Mouse (Mus musculus): Measurements from ENCODE around the gene Bahcc1. TPM values are rescaled to one million over a fixed set of nuclear protein-coding genes. Genes with fewer than 3 reads are reported as not detected.

Bahcc1 gene
- 1.3 and 1.4 TPM in 2 replicates for polyA plus RNA-seq (2015; fragmentation: Nextera tagmentation; extraction: Ambion mirVana)

- peaks cover 96% of the 10 kb centered on the region for H3K27me3 ChIP-seq
Measured at GRCm38 (mm10) chr11:120232230-120233097, at the start of gene Bahcc1. Gene Bahcc1 (plus strand): TSS chr11:120232947.

DNA sequence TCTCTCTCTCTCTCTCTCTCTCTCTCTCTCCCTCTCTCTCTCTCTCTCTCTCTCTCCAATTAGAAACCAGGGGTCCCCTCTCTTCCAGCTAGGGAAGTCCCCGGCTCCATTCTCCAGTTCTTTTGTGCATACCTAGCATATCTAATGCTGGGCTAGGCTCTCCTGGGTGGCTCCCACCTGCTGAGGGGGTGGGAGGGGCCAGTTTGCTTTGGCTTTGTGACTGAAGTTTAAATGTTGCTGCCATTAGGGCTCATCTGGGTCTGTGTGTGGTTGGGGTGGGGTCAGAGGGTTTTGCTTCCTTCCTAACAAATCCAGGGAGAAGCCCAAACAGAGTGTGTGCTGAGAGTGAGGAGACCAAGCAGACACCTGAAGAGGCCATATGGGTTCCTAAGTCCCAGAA is 49.6 kb upstream of the Bahcc1 start:
- no peak for ATAC-seq (ENCODE audit: low read depth)
- Histone ChIP-seq H3K4me2 (no peak overlapping the region), H3K27me3 (peaks cover 61% of the 10 kb centered on the region), H3K9ac (no peak overlapping the region), H3K4me3 (replicated peaks) (no peak overlapping the region), H3K36me3 (0 out of 2 replicates have a peak, but pooled peaks cover 2% of the 10 kb centered on the region), H3K9me3 (replicated peaks) (no peaks in the 10 kb centered on the region), H3K4me1 (replicated peaks) (peaks cover 42% of the 10 kb centered on the region), H3K27ac (no peak overlapping the region)
- DNase-seq: no peak
- 59% methylated on average over 1 of the region's 1 CpGs for WGBS (ENCODE audit: insufficient replicate concordance)

More at GRCm38 (mm10) chr11:120232230-120233097, at the start of gene Bahcc1:
- ATAC-seq (ENCODE audit: low read depth): peak; percentile 95
- whole genome bisulfite sequencing (ENCODE audit: insufficient replicate concordance): 1% methylated on average over 36 of the region's 36 CpGs
- Histone ChIP-seq H3K27ac (peak within 1 kb of the TSS; percentile 83), H3K4me3 (replicated peaks) (peak within 1 kb of the TSS; percentile 75), H3K4me1 (replicated peaks) (peaks cover 87% of the 10 kb centered on the region), H3K36me3 (no peaks in the 10 kb centered on the region), H3K9me3 (replicated peaks) (no peaks in the 10 kb centered on the region), H3K9ac (peak within 1 kb of the TSS; percentile 81), H3K4me2 (peak within 1 kb of the TSS; percentile 95)
- peak; percentile 96 for DNase-seq

GRCm38 (mm10) chr11:120183708-120184107 is 49.0 kb upstream of the Bahcc1 start:
- 57% methylated on average over 11 of the region's 11 CpGs for WGBS (ENCODE audit: insufficient replicate concordance)
- H3K27ac ChIP-seq: no peak overlapping the region
- peaks cover 66% of the 10 kb centered on the region for H3K27me3 ChIP-seq
- ATAC-seq (ENCODE audit: low read depth): no peak
- H3K9ac ChIP-seq: no peak overlapping the region
- peaks cover 46% of the 10 kb centered on the region for H3K4me1 ChIP-seq (replicated peaks)
- no peaks in the 10 kb centered on the region for H3K9me3 ChIP-seq (replicated peaks)
- no peak overlapping the region for H3K4me3 ChIP-seq (replicated peaks)
- H3K36me3 ChIP-seq: 0 out of 2 replicates have a peak, but pooled peaks cover 2% of the 10 kb centered on the region
- DNase-seq: no peak
- H3K4me2 ChIP-seq: no peak overlapping the region

DNA sequence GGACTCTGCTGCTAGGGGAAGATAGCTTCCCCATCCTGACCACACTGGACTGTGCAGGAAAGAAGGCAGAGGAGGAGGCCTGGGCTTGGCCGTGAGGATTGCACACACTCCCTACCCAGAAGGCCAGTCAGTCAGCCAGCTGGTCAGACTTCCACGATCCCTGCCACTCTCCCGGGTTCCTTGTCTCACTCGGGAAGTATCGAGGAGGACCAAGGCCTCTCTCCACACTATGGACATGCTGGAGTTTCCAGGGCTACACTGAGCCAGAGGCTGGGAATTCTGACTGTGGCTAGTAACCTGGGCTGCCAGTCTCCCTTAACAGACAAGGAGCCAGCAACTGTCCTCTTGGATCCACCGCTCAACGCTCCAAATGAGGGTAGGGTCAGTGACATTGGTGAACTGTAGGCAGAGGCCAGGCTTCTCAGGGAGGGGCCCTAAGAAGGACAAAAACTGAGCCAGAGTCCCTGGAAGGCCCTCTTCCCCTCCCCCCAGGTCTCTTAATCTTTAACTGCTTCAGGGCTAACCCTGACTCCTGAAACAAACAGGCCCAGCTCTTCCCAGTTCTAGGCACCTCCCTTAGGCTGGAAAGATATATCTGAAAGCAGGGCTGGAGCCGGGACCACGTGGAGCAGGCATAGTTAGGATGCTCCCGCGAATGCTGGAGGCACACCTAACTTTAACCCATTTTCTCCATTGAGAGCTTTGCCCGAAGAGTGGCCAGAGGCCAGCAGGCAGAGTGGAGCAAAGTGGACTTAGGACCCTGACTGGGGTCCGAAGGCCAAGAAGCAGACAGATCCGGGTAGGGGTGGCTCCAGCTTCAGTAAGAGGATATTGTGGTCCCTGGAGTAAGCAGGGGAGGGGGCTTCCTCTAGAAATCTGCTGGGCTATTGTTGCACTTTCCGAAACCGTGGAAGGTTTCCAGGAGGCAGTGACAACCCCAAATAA is 48.1 kb upstream of the Bahcc1 start:
- H3K9ac ChIP-seq: peak overlapping the region; percentile 71; the same call in 1 of the 2 replicates
- H3K9me3 ChIP-seq (replicated peaks): no peaks in the 10 kb centered on the region
- peak overlapping the region; percentile 84 for H3K27ac ChIP-seq
- peaks cover 50% of the 10 kb centered on the region for H3K4me1 ChIP-seq (replicated peaks)
- H3K27me3 ChIP-seq: peaks cover 76% of the 10 kb centered on the region
- ATAC-seq (ENCODE audit: low read depth) (peak; percentile 60), DNase-seq (no peak)
- H3K4me2 ChIP-seq: peak overlapping the region; percentile 79
- 22% methylated on average over 16 of the region's 16 CpGs for WGBS (ENCODE audit: insufficient replicate concordance)
- H3K4me3 ChIP-seq (replicated peaks): peak overlapping the region; percentile 66
- 0 out of 2 replicates have a peak, but pooled peaks cover 2% of the 10 kb centered on the region for H3K36me3 ChIP-seq

DNA sequence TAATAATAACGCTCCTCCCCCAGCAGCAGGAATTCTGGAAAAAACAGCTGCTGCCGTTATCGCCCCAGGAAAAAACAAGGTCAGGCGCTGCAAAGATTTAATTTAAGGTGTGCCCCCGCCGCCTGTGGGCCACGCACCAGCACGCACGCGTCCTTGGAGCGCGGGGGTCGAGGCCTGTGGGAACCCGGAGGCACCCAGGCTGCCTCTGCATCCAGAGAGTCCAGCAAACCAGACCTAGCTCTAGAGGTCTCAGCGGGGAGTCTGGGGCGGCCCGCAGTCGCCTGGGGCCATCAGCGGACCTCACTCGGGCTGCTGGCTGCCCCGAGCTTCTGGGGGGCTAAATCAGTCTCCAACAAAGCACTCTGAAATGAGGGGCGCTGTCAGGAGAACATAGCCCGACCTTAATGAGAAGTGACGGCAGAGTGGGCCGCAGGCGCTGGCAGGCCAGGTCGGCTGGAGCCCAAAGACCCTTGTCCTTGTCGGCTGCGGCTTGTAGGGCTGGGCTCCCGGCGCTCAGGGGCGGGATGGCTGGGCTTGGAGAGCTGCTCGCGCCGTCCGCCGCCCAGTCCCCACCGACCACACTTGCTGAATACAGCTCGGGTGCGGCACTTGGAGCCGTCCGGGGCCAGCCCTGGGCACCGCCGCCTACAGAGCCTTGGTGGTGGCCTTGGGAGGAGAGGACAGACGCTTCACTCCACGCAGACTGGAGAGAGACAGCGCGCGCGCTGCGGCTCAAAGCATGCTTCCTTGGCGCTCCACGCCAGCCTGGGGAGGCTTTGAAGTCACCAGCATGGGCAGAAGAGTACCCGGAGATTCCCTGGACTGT is 47.2 kb upstream of the Bahcc1 start:
- DNase-seq (no peak), ATAC-seq (ENCODE audit: low read depth) (no peak)
- Histone ChIP-seq H3K4me2 (peak overlapping the region; percentile 79), H3K27ac (peak overlapping the region; percentile 84), H3K36me3 (0 out of 2 replicates have a peak, but pooled peaks cover 2% of the 10 kb centered on the region), H3K9ac (peak overlapping the region; percentile 71), H3K4me3 (replicated peaks) (peak overlapping the region; percentile 66), H3K4me1 (replicated peaks) (peaks cover 59% of the 10 kb centered on the region), H3K27me3 (peaks cover 84% of the 10 kb centered on the region), H3K9me3 (replicated peaks) (no peaks in the 10 kb centered on the region)
- 6% methylated on average over 54 of the region's 54 CpGs for WGBS (ENCODE audit: insufficient replicate concordance)

DNA sequence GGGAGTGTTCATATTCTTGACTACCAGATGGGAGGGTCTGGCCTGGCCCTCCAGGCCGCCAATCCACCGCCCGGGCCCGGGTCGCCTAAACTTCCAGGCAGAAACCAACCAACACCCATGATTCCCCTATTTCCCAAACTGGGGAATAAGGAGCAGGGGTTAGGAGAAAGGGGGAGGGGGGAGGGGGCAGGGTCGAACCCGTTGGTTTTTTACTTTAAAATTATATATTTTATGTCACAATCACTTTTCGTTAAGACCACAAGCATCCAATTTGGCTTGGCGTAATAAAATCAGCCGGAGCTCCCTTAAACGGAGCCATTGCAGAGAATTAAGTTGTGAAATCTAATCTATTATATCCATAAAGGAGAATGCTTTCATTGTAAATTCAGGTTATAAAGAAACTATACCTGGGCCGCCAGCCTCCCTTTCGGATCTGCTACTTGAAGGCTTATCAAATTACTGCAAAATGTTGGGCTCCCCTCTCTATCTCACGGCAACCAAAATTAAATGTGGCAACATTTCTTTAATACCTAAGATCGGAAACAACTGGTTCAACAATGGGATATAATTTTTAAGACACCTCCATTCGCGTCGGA is 46.5 kb upstream of the Bahcc1 start:
- 0 out of 2 replicates have a peak, but pooled peaks cover 2% of the 10 kb centered on the region for H3K36me3 ChIP-seq
- H3K4me1 ChIP-seq (replicated peaks): peaks cover 64% of the 10 kb centered on the region
- ATAC-seq (ENCODE audit: low read depth) (no peak), DNase-seq (no peak)
- peak overlapping the region; percentile 71 for H3K9ac ChIP-seq
- 20% methylated on average over 18 of the region's 18 CpGs for WGBS (ENCODE audit: insufficient replicate concordance)
- peaks cover 92% of the 10 kb centered on the region for H3K27me3 ChIP-seq
- peak overlapping the region; percentile 84 for H3K27ac ChIP-seq
- peak overlapping the region; percentile 66 for H3K4me3 ChIP-seq (replicated peaks)
- peak overlapping the region; percentile 79 for H3K4me2 ChIP-seq
- H3K9me3 ChIP-seq (replicated peaks): no peaks in the 10 kb centered on the region

DNA sequence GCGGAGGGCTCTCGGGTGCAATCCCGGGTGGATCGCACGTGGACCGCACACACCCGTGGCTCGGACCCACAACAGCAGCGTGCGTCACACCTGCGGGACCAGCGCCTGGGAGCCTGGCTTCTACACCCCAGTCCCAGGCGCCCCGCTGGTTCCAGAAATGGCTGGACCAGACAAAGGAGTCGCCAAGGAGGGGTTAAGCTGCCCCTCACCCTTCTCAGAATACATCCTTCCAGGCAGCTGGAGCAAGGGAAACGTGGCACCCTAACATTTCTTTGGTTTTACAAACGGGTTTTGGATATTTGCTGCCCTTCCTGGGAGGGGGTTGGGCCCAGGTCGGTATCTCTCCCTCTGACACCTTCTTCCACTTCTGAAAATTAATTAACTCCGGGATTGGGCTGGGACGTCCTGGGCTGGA is 45.9 kb upstream of the Bahcc1 start:
- peaks cover 64% of the 10 kb centered on the region for H3K4me1 ChIP-seq (replicated peaks)
- ATAC-seq (ENCODE audit: low read depth): no peak
- WGBS (ENCODE audit: insufficient replicate concordance): 9% methylated on average over 20 of the region's 20 CpGs
- peak overlapping the region; percentile 79 for H3K4me2 ChIP-seq
- H3K9me3 ChIP-seq (replicated peaks): no peaks in the 10 kb centered on the region
- H3K27ac ChIP-seq: 0 out of 2 replicates have a peak overlapping the region, but pooled peaks have one; percentile 41
- peak overlapping the region; percentile 66 for H3K4me3 ChIP-seq (replicated peaks)
- no peak for DNase-seq
- H3K36me3 ChIP-seq: 0 out of 2 replicates have a peak, but pooled peaks cover 2% of the 10 kb centered on the region
- peaks cover 97% of the 10 kb centered on the region for H3K27me3 ChIP-seq
- peak overlapping the region; percentile 71 for H3K9ac ChIP-seq

- Histone ChIP-seq H3K36me3 (0 out of 2 replicates have a peak, but pooled peaks cover 2% of the 10 kb centered on the region), H3K27me3 (peaks cover 92% of the 10 kb centered on the region), H3K27ac (no peak overlapping the region), H3K4me3 (replicated peaks) (peak overlapping the region; percentile 66), H3K9ac (peak overlapping the region; percentile 71), H3K4me1 (replicated peaks) (peaks cover 63% of the 10 kb centered on the region), H3K4me2 (peak overlapping the region; percentile 79), H3K9me3 (replicated peaks) (no peaks in the 10 kb centered on the region)
- ATAC-seq (ENCODE audit: low read depth) (no peak), DNase-seq (no peak)
- 5% methylated on average over 43 of the region's 43 CpGs for WGBS (ENCODE audit: insufficient replicate concordance)
Measured at GRCm38 (mm10) chr11:120187236-120188101, 45.3 kb upstream of the Bahcc1 start.

- peak overlapping the region; percentile 71 for H3K9ac ChIP-seq
- ATAC-seq (ENCODE audit: low read depth): no peak
- 1% methylated on average over 24 of the region's 24 CpGs for WGBS (ENCODE audit: insufficient replicate concordance)
- peak overlapping the region; percentile 66 for H3K4me3 ChIP-seq (replicated peaks)
- peaks cover 88% of the 10 kb centered on the region for H3K27me3 ChIP-seq
- no peak overlapping the region for H3K27ac ChIP-seq
- DNase-seq: no peak
- H3K9me3 ChIP-seq (replicated peaks): no peaks in the 10 kb centered on the region
- H3K4me1 ChIP-seq (replicated peaks): peaks cover 59% of the 10 kb centered on the region
- 0 out of 2 replicates have a peak, but pooled peaks cover 2% of the 10 kb centered on the region for H3K36me3 ChIP-seq
- H3K4me2 ChIP-seq: peak overlapping the region; percentile 79
Measured at GRCm38 (mm10) chr11:120188102-120188480, 44.7 kb upstream of the Bahcc1 start.

Data from liver, embryonic 13.5 days (tissue).